Mouse (Mus musculus): Measurements from ENCODE around the gene Dcaf12l2.

The Dcaf12l2 gene

DNA sequence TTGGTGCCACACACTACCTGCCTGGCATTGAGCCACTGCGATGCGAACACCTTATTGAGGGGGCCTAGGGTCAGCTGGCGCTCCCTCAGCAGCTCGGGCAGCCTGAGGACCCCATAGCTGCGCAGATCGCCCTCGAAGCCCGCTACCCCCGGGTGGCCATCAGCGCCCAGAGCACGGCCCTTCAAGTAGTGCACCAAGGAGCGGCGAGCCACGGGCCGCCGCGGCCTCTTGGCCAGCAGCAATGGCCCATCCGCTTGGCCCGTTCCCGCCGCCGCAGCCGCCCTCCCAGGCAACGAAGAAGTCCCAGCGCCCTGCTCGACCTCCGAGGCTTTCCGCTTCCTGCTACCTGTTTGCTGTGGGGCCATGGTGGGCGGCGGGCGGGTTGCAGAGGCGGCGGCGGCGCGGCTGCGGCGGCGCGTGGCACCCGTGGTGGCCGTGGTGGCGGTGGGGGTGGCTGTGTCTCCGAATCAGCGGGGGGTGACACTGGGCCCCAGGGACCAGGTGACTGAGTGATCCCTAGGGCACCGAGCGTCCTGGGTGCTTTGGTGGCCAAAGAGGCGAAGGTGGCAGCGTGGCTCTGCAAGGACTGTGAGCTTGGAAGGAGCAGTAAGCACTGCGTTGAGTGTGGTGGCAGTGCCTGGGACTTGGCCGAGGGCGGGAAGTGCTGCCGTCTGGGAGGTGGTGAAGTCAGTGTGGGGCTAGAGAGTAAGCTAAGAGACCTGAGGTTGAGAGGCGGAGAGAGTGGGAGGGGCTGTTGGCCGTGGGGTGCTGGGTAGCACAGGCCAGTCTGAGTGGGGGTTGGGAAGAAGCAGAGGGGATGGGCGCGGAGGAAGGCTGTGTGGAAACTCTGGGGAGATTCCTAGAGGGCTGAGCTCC, at the start of gene Dcaf12l2:
TSS of gene Dcaf12l2 (minus strand) at position 697 of the 876 bp plus-strand sequence.
- DNase-seq = no peak

DNA sequence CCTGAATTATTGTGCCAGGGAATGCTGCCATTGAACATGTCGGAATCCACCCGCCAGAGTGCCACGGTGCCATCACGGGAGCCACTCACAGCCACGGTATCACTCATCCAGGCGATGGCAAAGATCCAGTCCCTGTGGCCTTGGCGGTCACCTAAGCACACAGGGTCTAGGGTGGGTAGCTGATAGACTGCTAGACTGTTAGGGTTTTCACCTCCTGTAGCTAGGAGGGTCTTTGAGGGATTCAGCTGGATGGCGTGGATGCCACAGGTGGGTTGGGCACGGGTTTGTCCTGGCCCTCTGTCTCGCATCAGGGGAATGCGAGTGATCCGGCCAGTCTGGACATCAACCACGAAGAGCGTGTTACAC, 879 bp downstream of the Dcaf12l2 start:
- DNase-seq = no peak
